Mouse (Mus musculus) bone marrow, adult 2 months (tissue): ENCODE measurements around the gene Rgl1.

ENCODE experiments used
- CTCF ChIP-seq: fragments of 200-500 bp; IDR thresholded peaks from 2 replicates; pipeline ENCODE4 v1.5.1; 2011; ENCODE audit warnings: low read length, control low read depth; ENCODE audit not compliant: control insufficient read depth, insufficient read depth
- POLR2A ChIP-seq: fragments of 200-500 bp; IDR thresholded peaks from 2 replicates; pipeline ENCODE4 v1.6.1; 2011; ENCODE audit warnings: low read depth, mild to moderate bottlenecking, control low read depth, low read length, borderline replicate concordance; ENCODE audit not compliant: control insufficient read depth

- TF ChIP-seq CTCF, result no peak
- TF ChIP-seq POLR2A, result no peak
These were observed 227.3 kb downstream of the Rgl1 start for GRCm38 (mm10) chr1:152538817-152539216.
